Mouse (Mus musculus) heart, embryonic 16.5 days (tissue): Measurements from ENCODE around the gene Ubc. TPM values are rescaled to one million over a fixed set of nuclear protein-coding genes. Genes with fewer than 3 reads are reported as not detected.

Experiments
- ATAC-seq: fragments of 200-750 bp; cut with Nextera tagmentation; replicated peaks from 2 replicates; pipeline ENCODE4 v1.8.0; 2017; ENCODE audit warnings: moderate number of reproducible peaks; ENCODE audit not compliant: insufficient read depth, low FRiP score; ENCODE audit errors: extremely low read depth
- H3K27ac ChIP-seq: fragments of 300-500 bp; sonication (generic); 2 replicates; pipeline ENCODE4 v1.5.1; 2014; ENCODE audit warnings: mild to moderate bottlenecking, low read length, control low read depth, moderate library complexity
- H3K27me3 ChIP-seq: fragments of 300-500 bp; sonication (generic); 2 replicates; pipeline ENCODE4 v1.6.1; 2014; ENCODE audit warnings: low read length, mixed read lengths; ENCODE audit not compliant: control insufficient read depth, insufficient read depth
- H3K36me3 ChIP-seq: fragments of 300-500 bp; sonication (generic); 2 replicates; pipeline ENCODE4 v1.6.1; 2014; ENCODE audit not compliant: control insufficient read depth, insufficient read depth
- H3K4me1 ChIP-seq: fragments of 300-500 bp; sonication (generic); 2 replicates; pipeline ENCODE4 v1.6.1; 2014; ENCODE audit warnings: low read length, mixed read lengths; ENCODE audit not compliant: control insufficient read depth, insufficient read depth
- H3K4me2 ChIP-seq: fragments of 300-500 bp; sonication (generic); 2 replicates; pipeline ENCODE4 v1.6.1; 2014; ENCODE audit warnings: low read depth, mild to moderate bottlenecking, control low read depth, low read length
- H3K4me3 ChIP-seq: fragments of 300-500 bp; sonication (generic); 2 replicates; pipeline ENCODE4 v1.5.1; 2014; ENCODE audit warnings: mild to moderate bottlenecking, control low read depth, low read length
- H3K9ac ChIP-seq: fragments of 300-500 bp; sonication (generic); 2 replicates; pipeline ENCODE4 v1.6.1; 2014; ENCODE audit warnings: low read length, control low read depth
- H3K9me3 ChIP-seq: fragments of 300-500 bp; sonication (generic); replicated peaks from 2 replicates; pipeline ENCODE4 v1.6.1; 2016; ENCODE audit warnings: low read length; ENCODE audit not compliant: control insufficient read depth
- whole genome bisulfite sequencing: fragments of 180-500 bp; shearing (Covaris S2); extraction: QIAGEN DNeasy Blood & Tissue Kit; methylation state at CpG from one replicate; pipeline ENCODE4 v1.1.7; 2014; 5-methylcytosine and 5-hydroxymethylcytosine counted together
- polyA plus RNA-seq: library from polyadenylated mRNA; unstranded; fragments of >200 nt; fragmentation: Nextera tagmentation; extraction: Ambion mirVana; gene quantifications from 2 replicates; pipeline ENCODE4 v1.2.1, GENCODE M21; 2015

Ubc gene
- polyA plus RNA-seq, 1 experiment from 2014 or later, result 928 TPM

DNA sequence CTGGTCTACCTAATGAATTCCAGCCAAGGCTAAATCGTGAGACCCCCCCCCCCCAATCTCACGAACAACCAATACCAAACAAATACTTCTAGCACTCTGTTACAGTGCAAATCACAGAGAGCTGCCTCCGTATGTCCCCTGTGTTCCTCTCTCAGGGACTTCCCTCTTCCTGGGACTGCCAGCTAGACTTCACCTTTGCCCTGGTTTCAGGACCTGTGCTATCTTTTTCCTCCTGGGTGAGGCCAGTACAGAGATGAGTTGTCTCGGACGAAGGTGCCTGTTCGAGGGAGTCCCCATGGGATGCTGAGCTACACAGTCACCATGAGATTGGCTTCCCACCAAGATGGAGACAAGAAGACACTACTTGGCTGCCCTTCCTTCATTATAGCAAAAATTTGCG is 41.9 kb downstream of the Ubc start:
- ATAC-seq, result no peak
- 57% methylated on average over 7 of the region's 7 CpGs for WGBS
- Histone ChIP-seq H3K27me3 (no peaks in the 10 kb centered on the region), H3K4me3 (no peak overlapping the region), H3K36me3 (no peaks in the 10 kb centered on the region), H3K27ac (no peak overlapping the region), H3K9me3 (peaks cover 3% of the 10 kb centered on the region; the same call in 1 of the 2 replicates), H3K9ac (no peak overlapping the region), H3K4me2 (no peak overlapping the region), H3K4me1 (no peaks in the 10 kb centered on the region)

DNA sequence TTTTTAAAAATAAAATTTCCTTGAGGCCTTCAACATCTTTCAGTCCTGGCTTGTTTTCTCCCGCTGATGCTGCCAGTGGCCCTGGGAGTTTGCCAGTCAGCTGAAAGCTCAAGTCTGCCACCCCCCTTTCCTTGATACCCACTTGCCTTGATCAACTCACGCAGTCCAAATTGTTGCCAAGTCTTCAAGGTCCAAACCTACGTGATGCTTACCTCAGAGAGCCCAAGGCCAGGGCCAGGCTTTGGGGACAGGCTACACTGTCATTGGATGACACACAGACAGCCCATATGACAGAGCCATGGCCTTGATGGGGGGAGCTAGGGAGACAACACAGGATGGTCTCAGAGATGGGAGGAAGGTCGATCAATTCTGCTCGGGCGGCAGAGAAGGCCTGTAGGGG is 45.7 kb downstream of the Ubc start:
- 91% methylated on average over 6 of the region's 6 CpGs for WGBS
- Histone ChIP-seq H3K27me3 (no peaks in the 10 kb centered on the region), H3K4me1 (peaks cover 11% of the 10 kb centered on the region), H3K9me3 (no peaks in the 10 kb centered on the region), H3K4me3 (no peak overlapping the region), H3K27ac (no peak overlapping the region), H3K4me2 (no peak overlapping the region), H3K36me3 (no peaks in the 10 kb centered on the region), H3K9ac (no peak overlapping the region)
- ATAC-seq, result no peak

DNA sequence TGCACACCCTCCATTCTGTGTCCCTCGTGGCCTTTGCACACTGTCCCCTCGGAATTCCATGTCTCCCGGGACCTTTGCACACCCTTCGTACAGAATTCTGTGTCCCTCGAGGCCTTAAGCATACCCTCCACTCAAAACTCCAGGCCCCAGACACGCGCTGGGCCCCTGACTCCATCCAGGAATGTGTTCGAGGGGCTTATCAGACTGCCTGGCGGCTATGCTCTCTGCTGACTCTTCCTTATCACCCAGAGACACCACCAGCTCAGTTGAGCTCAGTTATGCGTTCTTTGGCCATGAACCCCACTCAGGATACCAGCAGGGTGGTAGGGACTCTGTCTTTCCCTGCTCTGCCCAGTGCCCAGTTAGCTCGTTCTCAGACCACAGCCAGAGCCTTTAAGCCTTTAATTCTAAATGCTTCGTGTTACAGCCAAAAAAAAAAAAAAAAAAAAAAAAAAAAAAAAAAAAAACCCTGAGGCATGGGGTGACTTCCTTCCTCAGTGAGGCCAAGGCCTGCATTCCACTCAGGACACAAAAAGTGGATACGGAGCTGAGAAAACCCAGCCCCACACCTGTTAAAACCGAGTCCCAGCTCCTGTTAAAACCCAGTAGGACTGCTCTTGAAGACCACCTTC is 48.4 kb downstream of the Ubc start:
- H3K9ac ChIP-seq, result peak overlapping the region; percentile 50
- peak overlapping the region; percentile 82 for H3K4me2 ChIP-seq
- WGBS, result 20% methylated on average over 14 of the region's 14 CpGs
- no peaks in the 10 kb centered on the region for H3K9me3 ChIP-seq
- peak overlapping the region; percentile 30 for H3K27ac ChIP-seq
- no peaks in the 10 kb centered on the region for H3K27me3 ChIP-seq
- H3K4me1 ChIP-seq, result peaks cover 25% of the 10 kb centered on the region
- H3K4me3 ChIP-seq, result peak overlapping the region; percentile 78
- no peaks in the 10 kb centered on the region for H3K36me3 ChIP-seq
- peak; percentile 34 for ATAC-seq

DNA sequence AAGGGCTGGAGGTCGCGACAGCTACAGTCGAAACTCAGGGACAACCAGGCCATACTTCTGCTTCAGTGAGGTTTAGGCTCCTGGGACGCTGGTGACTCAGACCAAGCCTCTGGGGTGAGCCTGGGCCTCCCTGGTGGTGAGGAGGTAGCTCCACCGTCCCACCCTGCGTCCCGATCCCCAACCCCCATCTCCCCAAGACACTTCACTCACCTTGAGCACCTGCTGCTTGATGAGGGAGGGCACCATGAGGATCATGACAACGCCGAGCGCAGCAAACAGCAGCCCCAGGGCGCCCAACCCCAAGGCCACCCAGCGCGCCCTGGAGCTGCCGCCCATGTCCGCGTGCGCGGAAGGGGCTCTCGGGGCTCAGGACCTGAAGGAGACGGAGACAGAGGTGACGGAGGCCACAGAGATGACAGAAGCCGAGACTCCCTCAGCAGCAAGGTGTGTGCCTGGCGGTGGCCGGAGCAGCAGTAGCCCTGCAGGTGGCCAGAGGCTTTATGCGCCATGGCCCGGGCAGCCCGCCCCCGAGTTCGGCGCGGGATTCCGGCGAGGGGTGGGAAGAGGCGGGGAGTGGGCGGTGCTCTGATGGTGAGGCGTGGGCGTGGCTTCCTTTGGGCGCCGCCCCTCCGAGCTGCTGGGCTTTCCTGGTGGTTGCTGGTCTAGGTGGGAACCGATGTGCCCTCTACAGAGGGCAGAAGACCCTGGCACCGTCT is 49.3 kb downstream of the Ubc start, which contains the start of gene Scarb1:
Gene Scarb1, minus strand, starts transcription at position 548 of the 716 bp plus-strand sequence.
- no peaks in the 10 kb centered on the region for H3K27me3 ChIP-seq
- H3K36me3 ChIP-seq, result no peaks in the 10 kb centered on the region
- peak within 1 kb of the TSS; percentile 82 for H3K4me2 ChIP-seq
- H3K27ac ChIP-seq, result peak within 1 kb of the TSS; percentile 49
- WGBS, result under 1% methylated on average over 42 of the region's 42 CpGs
- ATAC-seq, result peak; percentile 86
- H3K9ac ChIP-seq, result peak within 1 kb of the TSS; percentile 86
- peak within 1 kb of the TSS; percentile 78 for H3K4me3 ChIP-seq
- H3K4me1 ChIP-seq, result peaks cover 25% of the 10 kb centered on the region
- no peaks in the 10 kb centered on the region for H3K9me3 ChIP-seq

DNA sequence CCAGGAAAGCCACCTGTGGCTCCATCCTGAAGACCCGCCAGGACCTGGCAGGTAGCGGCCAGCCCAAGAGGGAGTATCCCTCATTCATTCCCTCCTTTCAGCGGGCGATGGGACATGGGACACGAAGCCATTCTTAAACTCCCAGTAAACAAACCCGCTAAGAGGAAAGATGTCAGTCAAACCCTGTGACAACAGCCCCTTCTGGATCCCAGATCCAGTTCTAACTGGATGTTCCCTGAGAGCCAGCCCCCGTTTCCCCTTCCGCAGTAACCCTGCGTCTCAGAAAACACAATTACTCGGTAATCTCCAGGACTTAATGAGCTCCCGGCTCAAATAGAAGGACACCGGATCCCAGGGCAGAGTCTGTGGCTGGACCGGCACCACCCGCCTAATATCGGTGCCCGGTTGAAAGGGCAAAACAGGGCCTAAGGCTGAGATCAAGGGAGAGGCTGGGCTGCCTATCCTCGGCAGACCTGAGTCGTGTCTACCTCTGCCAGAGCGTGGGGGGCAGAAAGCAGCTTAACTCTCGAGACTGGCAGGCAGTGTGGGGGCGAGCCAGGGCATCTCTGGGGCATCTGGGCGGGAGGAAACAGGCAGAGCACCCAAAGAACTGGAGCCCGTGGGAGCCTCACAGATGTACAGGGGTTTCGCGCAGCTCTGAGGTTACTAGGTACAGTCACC is 50.0 kb downstream of the Ubc start:
- H3K27ac ChIP-seq, result peak overlapping the region; percentile 49
- H3K9ac ChIP-seq, result peak overlapping the region; percentile 86
- no peaks in the 10 kb centered on the region for H3K27me3 ChIP-seq
- H3K4me3 ChIP-seq, result peak overlapping the region; percentile 78
- H3K4me1 ChIP-seq, result peaks cover 25% of the 10 kb centered on the region
- H3K9me3 ChIP-seq, result no peaks in the 10 kb centered on the region
- H3K36me3 ChIP-seq, result no peaks in the 10 kb centered on the region
- WGBS, result 5% methylated on average over 25 of the region's 25 CpGs
- peak overlapping the region; percentile 82 for H3K4me2 ChIP-seq
- ATAC-seq, result no peak

DNA sequence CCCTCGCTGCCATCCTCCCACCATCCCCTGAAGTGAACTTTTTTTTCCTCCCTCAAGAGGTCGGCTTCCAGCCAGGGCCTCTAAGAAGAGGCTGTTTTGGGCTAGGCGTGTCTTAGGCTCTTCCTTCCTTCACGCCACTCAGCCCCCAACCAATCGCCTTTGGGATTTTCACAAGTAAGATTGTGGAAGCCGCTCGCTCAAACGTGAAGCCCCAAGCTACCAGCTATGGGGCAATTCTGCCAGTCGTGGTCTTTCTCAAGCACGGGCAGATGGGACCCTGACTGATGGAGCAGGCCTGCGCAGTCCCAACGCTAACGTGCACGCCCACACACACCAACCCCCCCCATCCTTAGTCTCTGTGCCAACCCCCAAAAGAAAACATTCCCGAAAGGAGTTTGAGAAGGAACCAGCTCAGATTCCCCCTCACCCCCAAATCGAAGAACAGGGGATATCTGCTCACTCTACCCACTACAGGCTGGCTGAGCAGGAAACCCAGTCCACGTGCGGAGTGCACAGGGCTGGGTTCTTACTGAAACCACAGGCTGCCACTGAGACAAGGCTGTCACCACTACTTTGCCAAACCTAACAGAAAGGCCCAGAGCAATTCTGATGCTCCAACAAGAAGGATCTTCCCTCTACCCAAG is 50.8 kb downstream of the Ubc start:
- no peaks in the 10 kb centered on the region for H3K9me3 ChIP-seq
- H3K36me3 ChIP-seq, result no peaks in the 10 kb centered on the region
- H3K27ac ChIP-seq, result peak overlapping the region; percentile 49
- no peak for ATAC-seq
- H3K4me1 ChIP-seq, result peaks cover 25% of the 10 kb centered on the region
- H3K9ac ChIP-seq, result peak overlapping the region; percentile 86
- H3K4me3 ChIP-seq, result peak overlapping the region; percentile 78
- H3K27me3 ChIP-seq, result no peaks in the 10 kb centered on the region
- 17% methylated on average over 18 of the region's 18 CpGs for WGBS
- peak overlapping the region; percentile 82 for H3K4me2 ChIP-seq

DNA sequence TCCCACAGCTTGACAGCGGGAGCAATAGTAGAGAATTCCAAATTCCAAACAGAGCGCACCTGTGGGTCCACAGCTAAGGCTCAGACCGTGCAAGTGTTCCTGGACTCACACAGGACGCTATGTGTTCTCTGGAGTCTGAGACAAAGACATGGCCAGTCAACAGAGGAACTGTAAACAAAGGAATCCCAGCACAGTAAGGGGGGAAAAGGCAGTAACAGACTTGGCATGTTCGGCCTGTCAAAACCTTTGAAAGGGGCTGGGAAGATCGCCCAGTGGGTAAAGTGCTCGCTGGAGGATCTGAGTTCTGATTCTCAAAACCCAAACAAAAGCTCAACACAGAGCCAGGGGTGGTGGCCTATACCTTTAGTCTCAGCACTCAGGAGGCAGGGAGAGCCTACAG is 52.5 kb downstream of the Ubc start:
- ATAC-seq, result no peak
- Histone ChIP-seq H3K27ac (no peak overlapping the region), H3K4me2 (no peak overlapping the region), H3K4me1 (peaks cover 36% of the 10 kb centered on the region), H3K9ac (no peak overlapping the region; the same call in 1 of the 2 replicates), H3K9me3 (no peaks in the 10 kb centered on the region), H3K4me3 (no peak overlapping the region), H3K27me3 (no peaks in the 10 kb centered on the region), H3K36me3 (no peaks in the 10 kb centered on the region)
- 71% methylated on average over 7 of the region's 7 CpGs for WGBS

DNA sequence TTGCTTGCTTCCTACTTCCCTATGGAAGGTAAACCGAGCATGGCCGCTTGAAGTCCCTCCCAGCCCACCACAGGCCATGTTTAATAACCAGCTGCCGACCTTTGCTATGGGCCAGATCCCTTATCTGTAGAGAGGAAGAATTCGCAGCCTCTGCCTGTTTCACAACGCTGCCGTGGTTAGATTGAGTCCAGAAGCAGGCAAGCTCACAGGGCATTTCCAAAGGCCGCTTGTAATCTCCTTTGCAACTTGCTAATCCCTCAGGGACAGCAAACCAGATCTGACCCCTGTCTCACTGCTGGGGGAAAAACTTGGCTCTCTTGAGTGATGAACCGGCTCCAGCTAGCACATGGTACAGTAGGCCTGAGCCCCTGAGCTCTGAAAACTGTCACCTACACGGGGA is 53.0 kb downstream of the Ubc start:
- H3K27ac ChIP-seq, result peak overlapping the region; percentile 47
- no peak for ATAC-seq
- no peaks in the 10 kb centered on the region for H3K9me3 ChIP-seq
- H3K27me3 ChIP-seq, result no peaks in the 10 kb centered on the region
- no peaks in the 10 kb centered on the region for H3K36me3 ChIP-seq
- peak overlapping the region; percentile 13; the same call in 1 of the 2 replicates for H3K9ac ChIP-seq
- WGBS, result 24% methylated on average over 9 of the region's 9 CpGs
- no peak overlapping the region for H3K4me3 ChIP-seq
- no peak overlapping the region for H3K4me2 ChIP-seq
- H3K4me1 ChIP-seq, result peaks cover 41% of the 10 kb centered on the region
